Mouse (Mus musculus): ENCODE measurements around the gene 1700034J05Rik.

GRCm38 (mm10) chr6:146950454-146950832 lies 3.8 kb downstream of the 1700034J05Rik start:
- no peak for TF ChIP-seq POLR2A (IDR thresholded peaks at IDR 0.05; ENCODE audit: insufficient read depth, low read depth, low read length)
- no peak for TF ChIP-seq CTCF (IDR thresholded peaks at IDR 0.05)

Data from heart, adult 2 months (tissue).